Mouse (Mus musculus) limb, embryonic 14.5 days (tissue): ENCODE measurements around the gene Spred3. TPM values are rescaled to one million over a fixed set of nuclear protein-coding genes. Genes with fewer than 3 reads are reported as not detected.

Experiments
- ATAC-seq: fragments of 200-750 bp; cut with Nextera tagmentation; 2 replicates; pipeline ENCODE4 v1.8.0; 2017; ENCODE audit warnings: low read depth, moderate number of reproducible peaks, moderate TSS enrichment; ENCODE audit not compliant: low FRiP score
- DNase-seq: peaks from one replicate; pipeline ENCODE4 v3.0.0-alpha.2; 2015; ENCODE audit warnings: low spot score
- H3K27ac ChIP-seq: fragments of 300-500 bp; sonication (generic); replicated peaks from 2 replicates; pipeline ENCODE4 v1.5.1; 2014; ENCODE audit warnings: low read depth, mild to moderate bottlenecking, low read length, moderate library complexity, mixed read lengths
- H3K27me3 ChIP-seq: fragments of 300-500 bp; sonication (generic); 2 replicates; pipeline ENCODE4 v1.6.1; 2014; ENCODE audit warnings: low read length, mixed read lengths; ENCODE audit not compliant: control insufficient read depth, insufficient read depth
- H3K36me3 ChIP-seq: fragments of 300-500 bp; sonication (generic); 2 replicates; pipeline ENCODE4 v1.6.1; 2014; ENCODE audit warnings: mild to moderate bottlenecking, low read length, moderate library complexity, mixed read lengths; ENCODE audit not compliant: control insufficient read depth, insufficient read depth
- H3K4me1 ChIP-seq: fragments of 300-500 bp; sonication (generic); 2 replicates; pipeline ENCODE4 v1.6.1; 2014; ENCODE audit warnings: antibody characterized with exemption, low read length, mixed read lengths; ENCODE audit not compliant: control insufficient read depth, insufficient read depth
- H3K4me2 ChIP-seq: fragments of 300-500 bp; sonication (generic); replicated peaks from 2 replicates; pipeline ENCODE4 v1.6.1; 2014; ENCODE audit warnings: low read depth, mild to moderate bottlenecking, low read length, moderate library complexity; ENCODE audit not compliant: severe bottlenecking
- H3K4me3 ChIP-seq: fragments of 300-500 bp; sonication (generic); replicated peaks from 2 replicates; pipeline ENCODE4 v1.5.1; 2014; ENCODE audit warnings: low read length
- H3K9ac ChIP-seq: fragments of 300-500 bp; sonication (generic); 2 replicates; pipeline ENCODE4 v1.6.1; 2014; ENCODE audit warnings: mild to moderate bottlenecking, low read depth, low read length, moderate library complexity; ENCODE audit not compliant: severe bottlenecking
- H3K9me3 ChIP-seq: fragments of 300-500 bp; sonication (generic); 2 replicates; pipeline ENCODE4 v1.6.1; 2016; ENCODE audit warnings: low read length; ENCODE audit not compliant: control insufficient read depth
- POLR2A ChIP-seq: fragments of 200-500 bp; IDR thresholded peaks from 2 replicates; pipeline ENCODE4 v1.8.0; 2012; ENCODE audit warnings: inconsistent platforms, mild to moderate bottlenecking, moderate library complexity, borderline replicate concordance; ENCODE audit not compliant: insufficient read depth, insufficient read length; ENCODE audit errors: extremely low read depth
- WGBS: fragments of 180-500 bp; shearing (Covaris S2); extraction: QIAGEN DNeasy Blood & Tissue Kit; methylation state at CpG from one replicate; pipeline ENCODE4 v1.1.7; 2014; 5-methylcytosine and 5-hydroxymethylcytosine counted together
- polyA plus RNA-seq, 2 experiments: library from polyadenylated mRNA; depleted of rRNA in 1 of 2; stranded (reverse) in 1 of 2; unstranded in 1 of 2; fragments of >200 nt; fragmentation: Nextera tagmentation in 1 of 2; extraction: Ambion mirVana in 1 of 2; gene quantifications; 2 replicates each; pipeline versions ENCODE4 v1.2.1 to v1.2.3; 2012 to 2014

Spred3 gene
- polyA plus RNA-seq, 2 experiments: 3.5 to 14.2 TPM

- Histone ChIP-seq H3K27ac (no peak overlapping the region), H3K36me3 (0 out of 2 replicates have a peak, but pooled peaks cover 12% of the 10 kb centered on the region), H3K27me3 (peaks cover 26% of the 10 kb centered on the region), H3K9ac (peak overlapping the region; percentile 62), H3K4me2 (peak overlapping the region; percentile 86), H3K4me1 (peaks cover 21% of the 10 kb centered on the region), H3K4me3 (peak overlapping the region; percentile 66), H3K9me3 (no peaks in the 10 kb centered on the region)
- ATAC-seq (no peak), DNase-seq (no peak)
- no peak for TF ChIP-seq POLR2A
- 7% methylated on average over 10 of the region's 10 CpGs for whole genome bisulfite sequencing
Measured at GRCm38 (mm10) chr7:29168121-29168695, 2.0 kb downstream of the Spred3 start.

GRCm38 (mm10) chr7:29167656-29168055, 2.6 kb downstream of the Spred3 start:
- TF ChIP-seq POLR2A: no peak
- H3K4me3 ChIP-seq: 0 out of 2 replicates have a peak overlapping the region, but pooled peaks have one; percentile 66
- WGBS: 15% methylated on average over 17 of the region's 19 CpGs
- H3K36me3 ChIP-seq: 0 out of 2 replicates have a peak, but pooled peaks cover 10% of the 10 kb centered on the region
- DNase-seq: no peak
- no peak overlapping the region for H3K27ac ChIP-seq
- no peaks in the 10 kb centered on the region for H3K9me3 ChIP-seq
- peaks cover 21% of the 10 kb centered on the region for H3K27me3 ChIP-seq
- no peak overlapping the region; the same call in 1 of the 2 replicates for H3K4me2 ChIP-seq
- ATAC-seq: no peak
- peaks cover 23% of the 10 kb centered on the region for H3K4me1 ChIP-seq
- no peak overlapping the region for H3K9ac ChIP-seq

GRCm38 (mm10) chr7:29162750-29163525, 7.3 kb downstream of the Spred3 start:
- Histone ChIP-seq H3K4me3 (no peak overlapping the region), H3K36me3 (peaks cover 23% of the 10 kb centered on the region), H3K4me2 (no peak overlapping the region), H3K4me1 (peaks cover 7% of the 10 kb centered on the region; the same call in 1 of the 2 replicates), H3K27me3 (peaks cover 18% of the 10 kb centered on the region), H3K9ac (no peak overlapping the region), H3K27ac (no peak overlapping the region), H3K9me3 (no peaks in the 10 kb centered on the region)
- DNase-seq: no peak
- 16% methylated on average over 9 of the region's 9 CpGs for WGBS
- TF ChIP-seq POLR2A: no peak
- no peak for ATAC-seq

GRCm38 (mm10) chr7:29162294-29162693, 7.9 kb downstream of the Spred3 start:
- H3K4me3 ChIP-seq: no peak overlapping the region
- peaks cover 3% of the 10 kb centered on the region; the same call in 1 of the 2 replicates for H3K4me1 ChIP-seq
- H3K9ac ChIP-seq: no peak overlapping the region
- peaks cover 23% of the 10 kb centered on the region for H3K36me3 ChIP-seq
- no peak overlapping the region for H3K4me2 ChIP-seq
- 81% methylated on average over 5 of the region's 5 CpGs for WGBS
- no peak overlapping the region for H3K27ac ChIP-seq
- ATAC-seq (no peak), DNase-seq (no peak)
- peaks cover 14% of the 10 kb centered on the region for H3K27me3 ChIP-seq
- no peak for TF ChIP-seq POLR2A
- H3K9me3 ChIP-seq: no peaks in the 10 kb centered on the region

GRCm38 (mm10) chr7:29158264-29158663, 11.9 kb downstream of the Spred3 start:
- DNase-seq (no peak), ATAC-seq (no peak)
- H3K36me3 ChIP-seq: peaks cover 15% of the 10 kb centered on the region
- 3% methylated on average over 5 of the region's 5 CpGs for WGBS
- no peaks in the 10 kb centered on the region for H3K9me3 ChIP-seq
- H3K4me3 ChIP-seq: no peak overlapping the region
- TF ChIP-seq POLR2A: no peak
- H3K27me3 ChIP-seq: peaks cover 14% of the 10 kb centered on the region
- H3K4me2 ChIP-seq: no peak overlapping the region
- H3K27ac ChIP-seq: no peak overlapping the region
- H3K9ac ChIP-seq: no peak overlapping the region
- H3K4me1 ChIP-seq: peaks cover 10% of the 10 kb centered on the region
